Mouse (Mus musculus) testis, adult 2 months (tissue): Measurements from ENCODE around the gene Map3k20.

Experiments used
- CTCF ChIP-seq: fragments of 200-500 bp; IDR thresholded peaks from 2 replicates; pipeline ENCODE4 v1.5.1; 2012; ENCODE audit warnings: low read depth, mild to moderate bottlenecking, inconsistent platforms, low read length, moderate library complexity; ENCODE audit not compliant: control insufficient read depth, insufficient read depth, insufficient replicate concordance
- POLR2A ChIP-seq: fragments of 200-500 bp; IDR thresholded peaks from 2 replicates; pipeline ENCODE4 v1.6.1; 2012; ENCODE audit warnings: low read depth, mild to moderate bottlenecking, inconsistent platforms, low read length, moderate library complexity; ENCODE audit not compliant: control insufficient read depth

- no peak for TF ChIP-seq POLR2A
- no peak for TF ChIP-seq CTCF
These were observed 121.3 kb downstream of the Map3k20 start for GRCm38 (mm10) chr2:72406701-72407100.
